Mouse (Mus musculus): ENCODE measurements around the gene Panx2.

Gene Panx2

GRCm38 (mm10) chr15:89070606-89071005 lies 11.1 kb downstream of the Panx2 start:
- in situ Hi-C loops (cut with MboI; ENCODE audit: low pct_unique_long_range_greater_than_20kb in 1 of 2, low sequenced_read_pairs in 2 of 2, unreplicated experiment in 1 of 2): no loop called here

- in situ Hi-C loops (cut with MboI; ENCODE audit: low pct_unique_long_range_greater_than_20kb in 1 of 2, low sequenced_read_pairs in 2 of 2, unreplicated experiment in 1 of 2): no loop called here
Observed at GRCm38 (mm10) chr15:89073993-89074603, 14.6 kb downstream of the Panx2 start.

GRCm38 (mm10) chr15:89074613-89075477 lies 15.3 kb downstream of the Panx2 start, which contains the start of gene Trabd:
Gene Trabd, plus strand, starts transcription at chr15:89075124.
- in situ Hi-C loops (cut with MboI; ENCODE audit: low pct_unique_long_range_greater_than_20kb in 1 of 2, low sequenced_read_pairs in 2 of 2, unreplicated experiment in 1 of 2): no loop called here

- in situ Hi-C loops (cut with MboI; ENCODE audit: low pct_unique_long_range_greater_than_20kb in 1 of 2, low sequenced_read_pairs in 2 of 2, unreplicated experiment in 1 of 2): no loop called here
Observed at GRCm38 (mm10) chr15:89075478-89076147, 16.1 kb downstream of the Panx2 start.

- in situ Hi-C loops (cut with MboI; ENCODE audit: low pct_unique_long_range_greater_than_20kb in 1 of 2, low sequenced_read_pairs in 2 of 2, unreplicated experiment in 1 of 2): no loop called here
Observed at GRCm38 (mm10) chr15:89076156-89076731, 16.7 kb downstream of the Panx2 start.

- in situ Hi-C loops (cut with MboI; ENCODE audit: low pct_unique_long_range_greater_than_20kb in 1 of 2, low sequenced_read_pairs in 2 of 2, unreplicated experiment in 1 of 2): no loop called here
Observed at GRCm38 (mm10) chr15:89078208-89078836, 18.8 kb downstream of the Panx2 start.

GRCm38 (mm10) chr15:89083906-89084305 lies 24.4 kb downstream of the Panx2 start:
- in situ Hi-C loops (cut with MboI; ENCODE audit: low pct_unique_long_range_greater_than_20kb in 1 of 2, low sequenced_read_pairs in 2 of 2, unreplicated experiment in 1 of 2): no loop called here

- in situ Hi-C loops (cut with MboI; ENCODE audit: low pct_unique_long_range_greater_than_20kb in 1 of 2, low sequenced_read_pairs in 2 of 2, unreplicated experiment in 1 of 2): no loop called here
Observed at GRCm38 (mm10) chr15:89084826-89085225, 25.3 kb downstream of the Panx2 start.

GRCm38 (mm10) chr15:89088607-89089247 lies 29.2 kb downstream of the Panx2 start, which contains the start of gene Selenoo:
Gene Selenoo, plus strand, starts transcription at chr15:89089084.
- in situ Hi-C loops (cut with MboI; ENCODE audit: low pct_unique_long_range_greater_than_20kb in 1 of 2, low sequenced_read_pairs in 2 of 2, unreplicated experiment in 1 of 2): no loop called here

GRCm38 (mm10) chr15:89089248-89090051 lies 29.9 kb downstream of the Panx2 start:
- in situ Hi-C loops (cut with MboI; ENCODE audit: low pct_unique_long_range_greater_than_20kb in 1 of 2, low sequenced_read_pairs in 2 of 2, unreplicated experiment in 1 of 2): no loop called here

- in situ Hi-C loops (cut with MboI; ENCODE audit: low pct_unique_long_range_greater_than_20kb in 1 of 2, low sequenced_read_pairs in 2 of 2, unreplicated experiment in 1 of 2): no loop called here
Observed at GRCm38 (mm10) chr15:89090662-89091061, 31.1 kb downstream of the Panx2 start.

- in situ Hi-C loops (cut with MboI; ENCODE audit: low pct_unique_long_range_greater_than_20kb in 1 of 2, low sequenced_read_pairs in 2 of 2, unreplicated experiment in 1 of 2): no loop called here
Observed at GRCm38 (mm10) chr15:89092181-89092580, 32.6 kb downstream of the Panx2 start.

GRCm38 (mm10) chr15:89097450-89097849 lies 37.9 kb downstream of the Panx2 start:
- in situ Hi-C loops (cut with MboI; ENCODE audit: low pct_unique_long_range_greater_than_20kb in 1 of 2, low sequenced_read_pairs in 2 of 2, unreplicated experiment in 1 of 2): no loop called here

GRCm38 (mm10) chr15:89098616-89099015 lies 39.1 kb downstream of the Panx2 start:
- in situ Hi-C loops (cut with MboI; ENCODE audit: low pct_unique_long_range_greater_than_20kb in 1 of 2, low sequenced_read_pairs in 2 of 2, unreplicated experiment in 1 of 2): no loop called here

- in situ Hi-C loops (cut with MboI; ENCODE audit: low pct_unique_long_range_greater_than_20kb in 1 of 2, low sequenced_read_pairs in 2 of 2, unreplicated experiment in 1 of 2): no loop called here
Observed at GRCm38 (mm10) chr15:89100823-89101222, 41.3 kb downstream of the Panx2 start.

GRCm38 (mm10) chr15:89102646-89103045 lies 43.1 kb downstream of the Panx2 start:
- in situ Hi-C loops (cut with MboI; ENCODE audit: low pct_unique_long_range_greater_than_20kb in 1 of 2, low sequenced_read_pairs in 2 of 2, unreplicated experiment in 1 of 2): no loop called here

- in situ Hi-C loops (cut with MboI; ENCODE audit: low pct_unique_long_range_greater_than_20kb in 1 of 2, low sequenced_read_pairs in 2 of 2, unreplicated experiment in 1 of 2): no loop called here
Observed at GRCm38 (mm10) chr15:89103921-89104320, 44.4 kb downstream of the Panx2 start.
